8 mouse cellular contexts compared by ENCODE assay signal in the genomic region with DNA sequence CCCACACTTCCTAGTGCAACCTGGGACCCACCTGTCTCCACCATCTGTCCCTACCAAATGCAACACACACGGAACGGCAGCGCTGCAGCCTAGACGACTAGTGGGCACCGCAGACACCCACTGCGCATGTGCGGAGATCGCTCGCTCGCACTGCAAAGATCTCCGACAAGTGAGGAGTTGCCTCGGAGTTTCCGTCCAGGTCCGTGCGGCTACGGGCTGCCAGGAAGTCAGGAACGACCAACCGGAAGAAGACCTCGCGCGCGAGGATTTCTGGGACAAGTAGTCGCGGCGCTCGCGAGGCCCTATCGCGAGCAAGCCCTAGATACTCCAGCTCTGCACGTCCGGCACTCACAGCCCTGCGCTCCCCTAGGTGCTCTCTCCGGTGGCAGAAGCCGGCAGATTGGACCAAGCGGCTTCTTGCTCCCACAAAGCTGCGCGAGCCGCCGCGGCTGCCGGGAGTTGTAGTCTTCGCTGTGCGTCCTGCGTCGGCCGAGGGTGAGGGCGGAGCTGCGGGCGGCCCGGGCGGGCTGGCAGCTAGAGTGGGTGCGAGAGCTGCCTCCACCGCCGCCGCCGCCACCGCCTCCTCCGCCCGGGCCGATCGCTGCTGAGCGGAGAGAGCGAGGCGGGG. TPM values are rescaled to one million over a fixed set of nuclear protein-coding genes. Genes with fewer than 3 reads are reported as not detected.
DNase-seq lines count a peak whose midpoint lies in the region; ATAC-seq lines count a peak whose summit lies in the region.

A gene (plus strand): TSS at position 476 of the 628 bp plus-strand sequence.

- DNase-seq in NIH3T3 (ENCODE audit: low read depth), result peak; percentile 98
- DNase-seq in cerebellum, postnatal 10 days, result peak; percentile 95 to 97
- DNase-seq in frontal cortex, postnatal 10 days (ENCODE audit: low spot score in 2 of 2), result peak; percentile 92 to 93
- peak; percentile 96 to 98 for DNase-seq in layer of hippocampus, postnatal 14 days (ENCODE audit: low spot score in 2 of 2)
- DNase-seq in lung, postnatal 14 days, result peak; percentile 93
- DNase-seq in retina, adult 2 months (ENCODE audit: low read depth, low spot score), result peak; percentile 85
- DNase-seq in thymus, postnatal 36 days, result peak; percentile 93 to 97

- peak within 1 kb of the TSS; percentile 98 for H3K27ac ChIP-seq in hindbrain, embryonic 12.5 days

- H3K27me3 ChIP-seq in hindbrain, embryonic 12.5 days, result no peaks in the 10 kb centered on the region

- H3K4me2 ChIP-seq in hindbrain, embryonic 12.5 days (replicated peaks), result peak within 1 kb of the TSS; percentile 88

- peak within 1 kb of the TSS; percentile 77 for H3K4me3 ChIP-seq in hindbrain, embryonic 12.5 days

- ATAC-seq in hindbrain, embryonic 12.5 days (ENCODE audit: low FRiP score), result peak; percentile 95

- no peaks in the 10 kb centered on the region for H3K36me3 ChIP-seq in hindbrain, embryonic 12.5 days

- no peaks in the 10 kb centered on the region for H3K9me3 ChIP-seq in hindbrain, embryonic 12.5 days (replicated peaks)

- peak within 1 kb of the TSS; percentile 92 for H3K9ac ChIP-seq in hindbrain, embryonic 12.5 days

- H3K4me1 ChIP-seq in hindbrain, embryonic 12.5 days, result peaks cover 16% of the 10 kb centered on the region

- WGBS in hindbrain, embryonic 12.5 days, result 0% methylated on average over 53 of the region's 64 CpGs

RNA-seq across cellular contexts. Expression of the gene that starts here (rescaled TPM):
- 111 and 112 TPM in 2 replicates for polyA plus RNA-seq in hindbrain, embryonic 12.5 days (2016; fragmentation: Nextera tagmentation; extraction: Ambion mirVana)
- 100 to 1,000 TPM; 130 to 137 TPM for total RNA-seq in layer of hippocampus, postnatal 14 days (2021)

Comparison
In these comparisons a context has a peak if more than half of its experiments do, and no peak if none do; other contexts are left out.
1. Peak in every context shown above with its lines: DNase-seq, ATAC-seq, H3K4me3 ChIP-seq and H3K27ac ChIP-seq.